Mouse (Mus musculus) small intestine, adult 2 months (tissue): ENCODE results near the gene Cct3. TPM values are rescaled to one million over a fixed set of nuclear protein-coding genes. Genes with fewer than 3 reads are reported as not detected.
A peak's percentile ranks its signal among the peaks of the same experiment; 100 is the strongest.

Experiments
- H3K27ac ChIP-seq: fragments of 200-500 bp; 2 replicates; pipeline ENCODE4 v1.5.1; 2012; ENCODE audit warnings: low read depth, low read length, control low read depth, inconsistent platforms; ENCODE audit not compliant: insufficient read depth
- H3K27me3 ChIP-seq: fragments of 200-500 bp; 2 replicates; pipeline ENCODE4 v1.6.1; 2012; ENCODE audit warnings: mild to moderate bottlenecking, moderate library complexity, low read length, inconsistent platforms; ENCODE audit not compliant: control insufficient read depth, insufficient read depth
- H3K36me3 ChIP-seq: fragments of 200-500 bp; 2 replicates; pipeline ENCODE4 v1.6.1; 2012; ENCODE audit warnings: mild to moderate bottlenecking, low read length, control low read depth, inconsistent platforms; ENCODE audit not compliant: control insufficient read depth, insufficient read depth
- H3K4me1 ChIP-seq: fragments of 200-500 bp; 2 replicates; pipeline ENCODE4 v1.6.1; 2012; ENCODE audit warnings: low read length, inconsistent platforms, mixed read lengths; ENCODE audit not compliant: control insufficient read depth, insufficient read depth, insufficient read length
- H3K4me3 ChIP-seq: fragments of 200-500 bp; 2 replicates; pipeline ENCODE4 v1.5.1; 2012; ENCODE audit warnings: low read depth, mild to moderate bottlenecking, control low read depth, inconsistent platforms, low read length, moderate library complexity
- CTCF ChIP-seq: fragments of 200-500 bp; IDR thresholded peaks from 2 replicates; pipeline ENCODE4 v1.5.1; 2012; ENCODE audit warnings: low read depth, mild to moderate bottlenecking, control low read depth, inconsistent platforms, low read length, moderate library complexity, mixed read lengths; ENCODE audit not compliant: insufficient replicate concordance, insufficient read length; ENCODE audit errors: extremely low read depth
- POLR2A ChIP-seq: fragments of 200-500 bp; IDR thresholded peaks from 2 replicates; pipeline ENCODE4 v1.6.1; 2012; ENCODE audit warnings: low read depth, mild to moderate bottlenecking, control low read depth, inconsistent platforms, low read length, moderate library complexity
- WGBS: fragments of 180-500 bp; shearing (Covaris S2); methylation state at CpG from one replicate; pipeline ENCODE4 v1.1.7; 2018; 5-methylcytosine and 5-hydroxymethylcytosine counted together
- polyA plus RNA-seq: library from polyadenylated mRNA; depleted of rRNA; stranded (reverse); fragments of >200 nt; gene quantifications from 2 replicates; pipeline ENCODE4 v1.2.3, GENCODE M21; 2012

Gene Cct3
- polyA plus RNA-seq, 1 experiment, result 73.9 TPM

DNA sequence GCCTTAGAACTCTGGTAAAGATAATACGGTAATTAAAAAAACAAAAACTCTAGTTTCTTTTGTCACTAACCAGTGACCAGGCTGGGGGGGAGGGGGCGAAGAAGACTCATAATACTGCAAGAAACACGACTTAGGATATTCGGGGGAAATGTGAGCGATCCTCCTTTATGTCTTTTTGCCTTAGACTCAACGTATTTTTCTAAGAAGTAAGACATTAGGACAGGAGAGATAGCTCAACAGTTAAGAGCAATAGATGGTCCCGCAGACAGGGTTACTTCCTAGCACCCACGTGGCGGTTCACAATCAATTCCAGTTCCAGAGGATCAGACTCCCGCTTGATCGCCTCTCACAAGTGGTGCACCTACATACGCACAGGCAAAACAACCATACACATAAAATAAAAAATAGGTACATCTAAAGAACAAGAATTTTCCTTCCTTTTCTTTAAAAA lies 781 bp upstream of the Cct3 start:
- H3K4me3 ChIP-seq, result peak overlapping the region; percentile 65
- peak overlapping the region; percentile 96 for H3K27ac ChIP-seq
- H3K36me3 ChIP-seq, result peaks cover 12% of the 10 kb centered on the region
- TF ChIP-seq CTCF, result no peak
- no peak for TF ChIP-seq POLR2A
- H3K4me1 ChIP-seq, result no peaks in the 10 kb centered on the region
- 1% methylated on average over 12 of the region's 12 CpGs for WGBS
- no peaks in the 10 kb centered on the region for H3K27me3 ChIP-seq

GRCm38 (mm10) chr3:88297321-88297851 lies 470 bp downstream of the Cct3 start:
- H3K27me3 ChIP-seq, result no peaks in the 10 kb centered on the region
- H3K4me3 ChIP-seq, result peak overlapping the region; percentile 93
- H3K36me3 ChIP-seq, result peaks cover 18% of the 10 kb centered on the region
- TF ChIP-seq CTCF (no peak; the same call in 1 of the 2 replicates), POLR2A (no peak)
- under 1% methylated on average over 30 of the region's 30 CpGs for WGBS
- H3K4me1 ChIP-seq, result no peaks in the 10 kb centered on the region
- H3K27ac ChIP-seq, result peak overlapping the region; percentile 78

DNA sequence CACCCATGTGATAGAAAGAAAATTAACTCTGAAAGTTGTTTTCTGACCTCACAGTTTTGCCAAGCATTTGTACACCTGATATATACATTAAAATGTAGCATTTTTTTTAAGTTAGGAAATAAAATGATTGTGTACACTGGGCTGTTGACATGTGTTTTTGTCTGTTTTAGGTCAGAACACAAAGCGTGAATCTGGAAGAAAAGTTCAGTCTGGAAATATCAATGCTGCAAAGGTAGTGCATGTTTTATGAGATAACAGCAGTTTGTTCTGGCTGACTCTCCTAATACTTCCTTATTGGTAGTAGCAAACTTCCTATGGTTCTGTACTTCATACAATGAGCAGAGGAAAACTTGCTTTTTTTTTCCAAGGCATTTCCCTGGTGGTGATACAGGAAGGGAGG lies 2.3 kb downstream of the Cct3 start:
- Histone ChIP-seq H3K4me3 (no peak overlapping the region), H3K27me3 (no peaks in the 10 kb centered on the region), H3K36me3 (peaks cover 32% of the 10 kb centered on the region), H3K4me1 (no peaks in the 10 kb centered on the region), H3K27ac (no peak overlapping the region)
- WGBS, result 35% methylated on average over 1 of the region's 1 CpGs
- TF ChIP-seq CTCF (no peak), POLR2A (no peak)

DNA sequence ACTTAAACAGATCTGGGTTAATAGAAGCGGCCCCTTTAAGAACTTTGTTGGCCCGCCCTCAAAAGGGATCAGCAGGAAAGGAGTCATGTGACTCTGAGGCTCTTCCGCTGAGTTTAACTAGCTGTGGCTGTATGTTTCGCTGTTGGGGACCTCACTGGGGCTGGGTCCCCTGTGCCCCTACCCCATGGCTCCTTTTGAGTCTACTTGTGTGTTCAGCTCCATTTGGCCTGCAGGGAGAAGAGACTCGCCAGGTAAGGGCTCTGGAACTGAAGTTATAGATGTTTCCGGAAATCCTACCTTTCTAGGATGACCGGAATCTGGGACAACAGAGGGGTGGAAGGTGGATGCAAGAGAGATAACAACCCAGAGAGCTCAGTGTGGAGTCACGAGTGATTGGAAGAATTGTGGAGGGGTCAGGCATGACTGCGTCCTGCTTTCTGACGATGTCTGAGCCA lies 28.1 kb downstream of the Cct3 start, which contains the start of gene Glmp:
TSS of gene Glmp (plus strand) at position 73 of the 455 bp plus-strand sequence.
- Histone ChIP-seq H3K36me3 (peaks cover 35% of the 10 kb centered on the region), H3K27ac (no peak within 1 kb of the TSS), H3K4me1 (peaks cover 7% of the 10 kb centered on the region; the same call in 1 of the 2 replicates), H3K27me3 (no peaks in the 10 kb centered on the region), H3K4me3 (peak within 1 kb of the TSS; percentile 84)
- 0% methylated on average over 10 of the region's 10 CpGs for WGBS
- TF ChIP-seq CTCF (no peak), POLR2A (peak; percentile 35; the same call in 1 of the 2 replicates)

DNA sequence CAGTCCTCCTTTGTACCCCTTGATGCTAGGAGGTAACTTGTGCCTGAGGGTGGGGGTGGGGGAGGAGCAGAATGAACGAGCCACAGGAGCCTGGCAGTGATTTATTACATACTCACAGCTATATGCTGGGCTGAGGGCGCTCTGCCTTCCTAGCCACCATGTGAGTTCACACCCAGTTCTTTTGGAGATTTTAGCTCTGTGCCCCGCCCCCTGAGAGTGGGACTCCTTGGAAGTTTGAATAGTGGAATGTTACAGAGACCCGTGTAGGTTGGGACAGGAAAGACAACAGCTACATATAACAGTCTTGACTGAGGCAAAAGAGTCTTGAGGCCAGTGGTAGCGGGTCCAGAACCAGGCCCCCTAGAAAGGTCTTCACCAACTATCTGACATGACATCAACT lies 32.0 kb downstream of the Cct3 start:
- no peaks in the 10 kb centered on the region for H3K27me3 ChIP-seq
- TF ChIP-seq POLR2A, result no peak
- no peak for TF ChIP-seq CTCF
- 65% methylated on average over 5 of the region's 5 CpGs for WGBS
- peaks cover 17% of the 10 kb centered on the region for H3K4me1 ChIP-seq
- no peak overlapping the region for H3K27ac ChIP-seq
- peaks cover 18% of the 10 kb centered on the region for H3K36me3 ChIP-seq
- no peak overlapping the region for H3K4me3 ChIP-seq

- Histone ChIP-seq H3K36me3 (peaks cover 18% of the 10 kb centered on the region), H3K4me3 (no peak overlapping the region), H3K4me1 (peaks cover 11% of the 10 kb centered on the region), H3K27me3 (no peaks in the 10 kb centered on the region), H3K27ac (no peak overlapping the region)
- TF ChIP-seq POLR2A (no peak), CTCF (peak; percentile 77; the same call in 1 of the 2 replicates)
- WGBS, result 11% methylated on average over 2 of the region's 2 CpGs
Measured at GRCm38 (mm10) chr3:88331282-88331681, 34.4 kb downstream of the Cct3 start.

DNA sequence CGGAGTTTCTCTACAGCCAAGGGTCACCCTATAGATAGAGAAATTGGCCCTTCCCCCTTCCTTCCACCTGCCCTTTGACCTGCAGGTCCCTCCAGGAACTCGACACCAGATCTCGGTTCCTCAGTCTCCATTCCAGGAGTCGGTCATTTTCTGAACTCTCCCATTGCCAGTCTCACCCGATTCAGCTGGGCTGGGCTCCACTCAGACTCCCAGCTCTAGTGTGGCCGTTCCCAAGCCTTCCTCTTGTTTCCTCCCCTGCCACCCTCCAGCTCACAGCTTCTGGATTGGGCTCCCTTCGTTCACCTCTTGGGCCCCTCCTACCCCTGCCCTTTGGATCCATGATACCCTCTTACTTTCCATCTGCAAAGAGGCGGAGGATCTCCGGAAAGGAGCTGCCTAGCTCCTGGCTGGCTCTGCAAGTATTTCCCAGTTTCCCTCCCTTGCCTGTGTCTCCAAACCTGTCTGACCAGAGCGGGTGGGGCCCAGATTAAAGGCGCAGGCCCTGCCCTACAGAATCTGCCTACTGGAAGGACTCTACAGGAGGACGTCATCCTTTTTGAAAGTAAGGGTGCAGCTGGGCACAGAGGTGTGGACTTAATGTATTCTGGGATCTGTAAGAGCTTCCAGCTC lies 37.2 kb downstream of the Cct3 start:
- 23% methylated on average over 12 of the region's 12 CpGs for WGBS
- H3K36me3 ChIP-seq, result peaks cover 7% of the 10 kb centered on the region
- H3K4me3 ChIP-seq, result peak overlapping the region; percentile 64
- TF ChIP-seq POLR2A (0 out of 2 replicates have a peak, but pooled peaks have one; percentile 11), CTCF (no peak)
- H3K27me3 ChIP-seq, result no peaks in the 10 kb centered on the region
- H3K27ac ChIP-seq, result peak overlapping the region; percentile 99
- peaks cover 16% of the 10 kb centered on the region for H3K4me1 ChIP-seq
